Mouse (Mus musculus) heart, postnatal 36 days (tissue): ENCODE measurements at regions not wholly inside any gene's neighbourhood (a gene's known extent, or its start where the extent isn't known, plus 50 kb on each side); places are given as distances from the start of the nearest gene placed in this dataset.

Experiments used
- DNase-seq, 2 experiments: peaks; one replicate each; pipeline ENCODE4 v3.0.0; 2021 to 2022
- intact Hi-C: fragments of 180-260 bp; cut with DNase I; formaldehyde crosslinking; loops from one replicate; pipeline ENCODE4 v1.15.1; 2025

DNA sequence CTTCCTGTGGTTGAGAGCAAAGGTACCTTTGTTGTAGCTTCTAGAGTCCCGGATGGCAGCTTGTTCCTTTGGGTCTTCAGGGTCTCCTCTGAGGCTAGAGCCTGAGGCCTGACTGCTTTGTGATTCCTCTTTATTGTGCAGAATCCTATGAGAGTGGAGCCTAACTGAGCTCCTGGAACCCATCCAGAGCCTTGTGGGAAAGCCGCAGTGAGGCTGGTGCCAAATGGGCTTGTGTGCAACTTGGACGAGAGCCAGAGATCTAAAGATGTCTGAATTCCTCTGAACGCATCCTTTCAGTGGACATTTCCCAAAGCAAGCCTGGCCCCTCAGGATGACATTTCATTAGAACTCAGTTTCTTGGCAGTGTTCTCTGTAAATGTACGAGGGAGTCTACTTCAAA is 178.4 kb upstream of the Tmem72 start:
- peak in 1 of 2 experiments; percentile 8 for DNase-seq

DNA sequence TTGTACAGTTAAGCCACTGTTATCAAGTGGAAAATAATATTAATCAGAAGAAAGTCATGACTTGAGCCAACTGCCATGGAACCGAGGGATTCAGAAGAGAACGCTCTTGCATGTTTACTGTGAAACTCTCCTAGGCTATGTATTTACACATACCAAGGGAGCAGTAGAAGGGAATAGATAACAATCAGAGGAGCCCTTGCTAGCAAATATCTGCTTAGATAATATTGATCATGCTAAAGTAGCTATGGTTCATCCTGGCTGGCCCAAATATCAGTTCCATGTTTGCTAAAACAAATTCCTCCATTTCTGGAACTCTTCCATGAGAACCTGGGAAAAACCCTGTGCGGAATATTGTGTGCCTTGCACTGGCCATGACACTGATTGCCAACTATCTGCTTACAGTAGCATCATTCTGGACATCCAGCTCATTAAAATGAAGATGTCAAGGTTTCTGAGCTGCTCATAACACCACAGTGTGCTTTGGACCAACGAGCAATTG is 179.5 kb upstream of the Tmem72 start:
- intact Hi-C loops = no loop called here
- DNase-seq = no peak

More for the DNA sequence above, 178.4 kb upstream of the Tmem72 start:
- intact Hi-C loops = no loop called here

DNA sequence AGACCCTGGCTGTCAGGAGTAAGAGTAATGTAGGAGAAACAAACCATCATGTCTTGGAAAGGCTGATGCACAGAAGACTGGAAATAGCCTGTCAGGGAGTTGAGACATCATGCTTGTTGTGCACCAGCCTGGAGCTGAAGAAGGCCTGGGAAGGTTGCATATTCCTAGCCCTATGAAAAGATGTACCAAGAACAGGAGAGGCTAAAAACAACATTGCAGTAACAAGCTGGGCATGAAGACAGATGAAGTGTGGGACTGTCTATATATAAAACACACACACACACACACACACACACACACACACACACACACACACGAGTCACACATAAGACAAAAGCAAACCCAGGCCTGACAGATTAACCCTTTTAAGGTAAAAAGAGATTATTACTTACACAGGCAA is 185.1 kb upstream of the Tmem72 start:
- DNase-seq = no peak
- intact Hi-C loops = no loop called here

GRCm38 (mm10) chr6:116902371-116902770 is 185.7 kb upstream of the Tmem72 start:
- no peak for DNase-seq
- intact Hi-C loops = no loop called here

- DNase-seq = no peak
- intact Hi-C loops = no loop called here
Measured at GRCm38 (mm10) chr6:116906426-116907172, 189.9 kb upstream of the Tmem72 start.

DNA sequence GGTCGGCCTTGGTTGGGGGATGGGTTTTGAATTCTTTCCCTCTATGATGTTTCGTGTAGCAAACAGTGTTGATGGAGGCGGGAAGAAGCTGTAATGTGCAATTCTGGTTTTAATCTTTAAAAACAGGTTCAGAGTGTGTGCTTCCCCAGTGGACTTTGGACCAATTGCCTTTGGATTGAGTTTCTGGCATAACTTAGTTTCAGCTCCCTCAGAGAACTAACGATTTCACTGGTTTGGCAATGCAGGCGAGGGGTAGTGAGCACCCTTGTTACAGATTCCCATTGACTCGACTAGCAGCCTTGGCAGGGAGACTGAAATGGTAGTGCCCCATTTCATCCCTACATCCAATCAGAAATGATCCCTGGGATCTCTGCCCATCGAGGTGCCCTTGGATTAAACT is 193.9 kb upstream of the Tmem72 start:
- no peak for DNase-seq
- intact Hi-C loops = no loop called here

GRCm38 (mm10) chr6:116912161-116912560 is 195.4 kb upstream of the Tmem72 start:
- no peak for DNase-seq
- intact Hi-C loops = no loop called here

DNA sequence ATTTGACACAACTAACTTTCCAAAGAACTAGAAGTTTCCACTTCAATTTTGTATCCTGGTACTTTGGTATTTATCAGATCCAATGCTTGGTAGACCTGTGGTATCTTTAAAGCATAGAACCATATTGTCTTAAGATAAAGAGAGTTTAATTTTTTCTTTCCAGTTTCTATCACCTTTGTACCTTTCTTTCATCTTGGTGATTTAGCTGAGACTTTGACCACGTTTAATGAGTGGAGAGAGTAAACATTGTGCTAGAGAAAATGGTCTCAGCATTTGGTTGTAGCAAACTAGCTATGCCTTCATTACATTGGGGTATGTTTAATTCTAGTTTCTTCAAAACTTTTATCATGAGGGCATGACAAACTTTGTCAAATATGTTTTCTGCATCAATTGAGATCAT is 197.4 kb upstream of the Tmem72 start:
- no peak for DNase-seq
- intact Hi-C loops = no loop called here

GRCm38 (mm10) chr6:116935024-116935423 is 218.3 kb upstream of the Tmem72 start:
- no peak for DNase-seq
- intact Hi-C loops = no loop called here

DNA sequence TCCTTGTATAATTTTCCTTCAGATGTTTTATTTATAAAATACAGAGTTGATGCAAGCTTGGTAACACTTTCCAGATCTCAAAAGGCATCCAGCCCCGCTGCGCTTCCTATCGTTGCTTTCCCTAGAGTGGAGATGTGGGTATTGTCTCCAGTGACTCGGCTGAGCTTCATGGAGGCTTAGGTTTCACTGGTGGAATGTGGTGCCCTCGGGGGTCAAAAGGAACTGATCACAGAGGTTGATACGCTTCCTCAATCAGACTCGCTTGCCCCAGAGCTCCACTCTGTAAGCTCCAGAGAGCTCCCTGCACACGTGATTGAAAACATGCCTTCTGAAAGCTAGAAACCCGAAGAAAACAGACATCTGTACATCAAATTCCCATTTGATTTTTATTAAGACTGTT is 224.9 kb upstream of the Tmem72 start:
- no peak for DNase-seq
- intact Hi-C loops = no loop called here

DNA sequence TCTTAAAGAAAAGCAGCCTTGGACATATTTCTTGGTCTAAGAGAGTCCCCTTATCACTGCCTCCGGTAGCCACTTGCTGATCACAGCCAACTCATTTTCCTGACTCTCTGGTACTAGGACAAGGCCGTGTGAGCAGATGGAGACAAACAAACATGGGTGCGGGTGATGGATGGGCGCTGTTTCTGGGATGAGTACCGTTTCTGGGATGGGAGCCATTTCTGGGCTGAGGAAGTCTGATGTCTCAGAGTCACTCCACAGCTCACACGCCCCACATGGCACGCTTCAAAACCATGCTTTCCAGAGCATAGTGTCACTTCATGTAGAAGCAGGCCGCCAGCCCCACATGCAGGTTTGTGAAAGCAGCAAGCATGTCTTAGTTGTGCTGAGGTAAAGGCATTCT is 225.6 kb upstream of the Cxcl12 start:
- intact Hi-C loops = no loop called here
- no peak for DNase-seq

DNA sequence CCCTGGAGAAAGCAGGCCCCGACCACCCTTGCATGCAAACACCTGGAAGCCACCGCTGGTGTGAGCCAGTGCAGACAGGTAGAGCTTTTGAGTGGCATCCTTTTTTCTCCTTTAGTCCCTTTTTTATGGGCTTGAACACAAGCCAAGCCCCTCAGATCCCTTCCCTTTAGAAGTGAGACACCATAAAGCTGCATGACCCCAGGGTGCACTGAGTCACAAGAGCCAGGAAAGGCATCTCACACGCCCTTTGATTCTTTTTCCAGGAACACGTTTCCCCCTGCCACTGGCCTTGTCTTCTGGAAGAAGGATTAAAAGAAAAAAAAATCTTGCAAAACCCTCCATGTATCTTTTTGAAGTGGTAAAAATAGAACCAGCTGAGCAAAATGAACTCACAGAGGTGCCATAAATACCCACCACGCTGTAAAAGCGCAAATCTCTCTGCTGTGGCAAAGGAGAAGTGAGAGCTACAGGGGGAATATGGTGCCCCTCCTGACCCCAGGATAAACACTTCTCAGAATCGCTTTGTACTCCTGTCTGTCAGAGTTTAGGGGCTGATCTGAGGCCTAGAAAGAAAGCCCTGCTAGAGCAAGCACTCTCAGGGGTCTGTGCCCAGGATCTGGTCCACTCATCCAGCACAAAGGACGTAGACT is 222.1 kb upstream of the Cxcl12 start:
- DNase-seq = no peak
- intact Hi-C loops = no loop called here

GRCm38 (mm10) chr6:116959611-116960010 is 208.7 kb upstream of the Cxcl12 start:
- DNase-seq = no peak
- intact Hi-C loops = no loop called here

DNA sequence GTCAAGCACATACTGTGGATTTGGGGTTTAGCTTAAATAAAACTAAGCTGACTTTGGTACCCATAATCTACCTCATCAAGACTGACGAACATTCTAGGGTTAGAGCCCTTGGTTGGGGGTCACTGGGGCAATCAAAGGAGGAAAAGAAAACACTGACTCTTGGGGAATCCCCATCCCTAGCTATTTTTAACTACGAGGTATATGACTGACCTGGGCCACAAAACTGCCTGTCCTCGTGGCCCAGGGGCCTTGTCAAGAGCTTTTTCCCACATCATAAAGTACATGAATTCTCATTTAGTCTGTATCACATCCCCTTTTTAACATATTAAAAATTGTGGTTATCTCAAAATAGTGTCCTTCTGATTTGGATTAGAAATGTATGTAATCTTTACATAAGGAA is 207.7 kb upstream of the Cxcl12 start:
- no peak for DNase-seq
- intact Hi-C loops = no loop called here

DNA sequence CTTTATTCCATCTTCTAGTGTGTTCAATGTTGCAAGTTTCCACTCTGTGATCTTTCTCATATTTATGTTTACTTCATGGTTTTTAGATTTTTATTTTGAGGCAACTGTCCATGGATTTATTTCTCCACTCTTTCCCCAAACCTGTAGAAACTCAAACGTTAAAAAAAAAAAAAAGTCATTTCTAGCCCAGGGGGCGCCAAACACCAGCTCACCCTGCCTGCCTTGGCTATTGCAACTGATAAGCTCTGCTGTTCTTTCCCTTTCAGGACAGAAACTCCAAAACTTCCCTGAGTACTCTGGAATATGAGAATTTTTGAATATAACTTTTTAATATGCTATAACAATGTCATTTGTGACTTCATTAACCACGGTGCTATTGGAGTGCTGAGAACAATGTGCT is 201.9 kb upstream of the Cxcl12 start:
- intact Hi-C loops = loop anchor here (5.0 kb wide), 2 partner anchors 201 to 861 kb away; partner anchors contain the start of gene Cxcl12
- DNase-seq = no peak

- intact Hi-C loops = loop anchor here (5.0 kb wide), 2 partner anchors 198 to 858 kb away; partner anchors contain the start of gene Cxcl12
- DNase-seq = no peak
Measured at GRCm38 (mm10) chr6:116969381-116969910, 198.9 kb upstream of the Cxcl12 start.

DNA sequence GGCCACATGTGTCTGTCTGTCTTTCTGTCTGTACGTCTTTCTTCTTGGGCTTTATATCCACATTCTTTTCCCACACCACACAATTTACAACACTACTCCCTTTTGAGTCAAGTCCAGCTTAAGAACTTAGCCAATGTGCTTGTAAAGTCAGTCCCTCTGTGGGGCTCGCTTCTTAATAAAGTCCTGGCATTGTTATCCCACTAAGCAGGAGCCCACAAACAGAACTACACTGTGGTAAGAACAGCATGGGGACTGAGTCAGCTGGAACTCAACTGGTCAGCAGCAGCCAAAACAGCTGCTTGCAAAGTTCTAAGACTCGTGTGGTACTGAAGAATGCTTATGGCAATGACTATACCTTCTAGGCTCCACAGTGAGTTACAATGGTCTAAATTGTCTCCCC is 193.5 kb upstream of the Cxcl12 start:
- no peak for DNase-seq
- intact Hi-C loops = no loop called here

GRCm38 (mm10) chr6:116980349-116980995 is 187.9 kb upstream of the Cxcl12 start:
- DNase-seq = peak; percentile 9 to 24
- intact Hi-C loops = no loop called here

DNA sequence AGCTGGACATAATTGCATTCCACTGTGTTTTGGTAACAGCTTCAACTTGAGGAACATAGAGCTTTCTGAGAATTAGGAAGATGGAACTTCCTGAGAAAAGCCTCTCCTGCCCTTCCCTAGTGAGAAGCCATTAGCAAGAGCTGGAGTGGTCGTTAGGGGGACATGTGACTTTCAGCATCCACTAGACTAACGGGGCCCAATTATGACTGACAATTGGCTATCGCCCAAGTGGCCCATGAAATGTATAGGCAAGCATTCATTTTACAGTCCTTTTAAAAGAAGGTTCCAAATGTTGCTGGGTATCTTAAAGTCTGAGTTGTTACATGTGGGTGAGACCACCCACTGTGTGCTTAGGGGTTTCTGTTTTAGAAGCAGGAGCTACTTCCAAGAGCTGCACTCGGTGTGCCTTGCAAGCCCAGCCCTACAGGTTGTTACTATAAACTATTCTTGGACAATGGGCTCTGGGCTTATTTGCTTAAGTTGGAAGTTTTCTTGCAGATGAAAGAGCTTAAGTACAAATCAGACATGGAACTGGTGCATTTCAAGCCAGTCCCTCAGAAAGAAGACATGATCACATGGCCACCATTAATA is 183.1 kb upstream of the Cxcl12 start:
- no peak for DNase-seq
- intact Hi-C loops = no loop called here

GRCm38 (mm10) chr6:116986266-116987000 is 181.9 kb upstream of the Cxcl12 start:
- intact Hi-C loops = no loop called here

More at GRCm38 (mm10) chr6:116986266-116987000, 181.9 kb upstream of the Cxcl12 start:
- no peak for DNase-seq
